Mouse (Mus musculus) heart, embryonic 11.5 days (tissue): ENCODE data around the gene Spock1. TPM values are rescaled to one million over a fixed set of nuclear protein-coding genes. Genes with fewer than 3 reads are reported as not detected.

Experiments
- ATAC-seq: fragments of 200-750 bp; cut with Nextera tagmentation; replicated peaks from 2 replicates; pipeline ENCODE4 v1.8.0; 2017; ENCODE audit warnings: moderate library complexity; ENCODE audit not compliant: insufficient number of reproducible peaks, low FRiP score, low TSS enrichment
- H3K27ac ChIP-seq: fragments of 300-500 bp; sonication (generic); 2 replicates; pipeline ENCODE4 v1.5.1; 2014; ENCODE audit warnings: mild to moderate bottlenecking, low read depth, low read length
- H3K27me3 ChIP-seq: fragments of 300-500 bp; sonication (generic); 2 replicates; pipeline ENCODE4 v1.6.1; 2014; ENCODE audit warnings: mild to moderate bottlenecking, low read length, mixed read lengths; ENCODE audit not compliant: control insufficient read depth, insufficient read depth
- H3K36me3 ChIP-seq: fragments of 300-500 bp; sonication (generic); 2 replicates; pipeline ENCODE4 v1.6.1; 2014; ENCODE audit warnings: mild to moderate bottlenecking, low read length, moderate library complexity, mixed read lengths; ENCODE audit not compliant: control insufficient read depth, insufficient read depth
- H3K4me1 ChIP-seq: fragments of 300-500 bp; sonication (generic); 2 replicates; pipeline ENCODE4 v1.6.1; 2014; ENCODE audit warnings: low read length; ENCODE audit not compliant: control insufficient read depth, insufficient read depth
- H3K4me2 ChIP-seq: fragments of 300-500 bp; sonication (generic); 2 replicates; pipeline ENCODE4 v1.6.1; 2014; ENCODE audit warnings: mild to moderate bottlenecking, moderate library complexity
- H3K4me3 ChIP-seq: fragments of 300-500 bp; sonication (generic); 2 replicates; pipeline ENCODE4 v1.5.1; 2014; ENCODE audit warnings: low read depth, low read length
- H3K9ac ChIP-seq: fragments of 300-500 bp; sonication (generic); 2 replicates; pipeline ENCODE4 v1.6.1; 2014; ENCODE audit warnings: mild to moderate bottlenecking, low read depth, low read length, moderate library complexity
- H3K9me3 ChIP-seq: fragments of 300-500 bp; sonication (generic); replicated peaks from 2 replicates; pipeline ENCODE4 v1.6.1; 2016; ENCODE audit warnings: low read length; ENCODE audit not compliant: control insufficient read depth
- WGBS: fragments of 180-500 bp; shearing (Covaris S2); extraction: QIAGEN DNeasy Blood & Tissue Kit; methylation state at CpG from one replicate; pipeline ENCODE4 v1.1.7; 2014; ENCODE audit not compliant: insufficient replicate concordance; 5-methylcytosine and 5-hydroxymethylcytosine counted together
- polyA plus RNA-seq: library from polyadenylated mRNA; unstranded; fragments of >200 nt; fragmentation: Nextera tagmentation; extraction: Ambion mirVana; gene quantifications from 2 replicates; pipeline ENCODE4 v1.2.1, GENCODE M21; 2014

The Spock1 gene
- polyA plus RNA-seq, 1 experiment from 2014 or later, result 0.69 TPM

DNA sequence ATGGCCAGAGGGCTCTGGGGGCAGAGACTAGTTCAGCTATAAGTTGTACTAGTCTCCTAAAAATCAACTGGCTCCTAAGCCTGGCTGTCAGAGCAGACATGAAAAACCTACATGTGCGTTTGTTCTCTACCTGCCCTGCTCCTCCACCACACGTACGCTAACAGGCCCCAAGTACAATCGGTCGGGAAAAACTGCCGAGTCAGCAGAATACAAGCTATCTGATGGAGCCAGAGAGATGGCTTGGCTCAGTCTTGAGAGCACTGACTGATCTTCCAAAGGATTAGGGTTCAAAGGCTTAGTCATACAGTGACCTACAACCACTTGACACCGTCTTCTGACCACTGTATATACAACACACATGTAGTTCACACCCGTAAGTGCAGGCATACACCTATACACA is 339.7 kb downstream of the Spock1 start:
- Histone ChIP-seq H3K27me3 (no peaks in the 10 kb centered on the region; the same call in 1 of the 2 replicates), H3K4me2 (no peak overlapping the region), H3K9me3 (no peaks in the 10 kb centered on the region), H3K4me3 (no peak overlapping the region), H3K36me3 (no peaks in the 10 kb centered on the region), H3K27ac (no peak overlapping the region), H3K4me1 (no peaks in the 10 kb centered on the region), H3K9ac (no peak overlapping the region)
- no peak for ATAC-seq
- WGBS, result 82% methylated on average over 8 of the region's 8 CpGs

DNA sequence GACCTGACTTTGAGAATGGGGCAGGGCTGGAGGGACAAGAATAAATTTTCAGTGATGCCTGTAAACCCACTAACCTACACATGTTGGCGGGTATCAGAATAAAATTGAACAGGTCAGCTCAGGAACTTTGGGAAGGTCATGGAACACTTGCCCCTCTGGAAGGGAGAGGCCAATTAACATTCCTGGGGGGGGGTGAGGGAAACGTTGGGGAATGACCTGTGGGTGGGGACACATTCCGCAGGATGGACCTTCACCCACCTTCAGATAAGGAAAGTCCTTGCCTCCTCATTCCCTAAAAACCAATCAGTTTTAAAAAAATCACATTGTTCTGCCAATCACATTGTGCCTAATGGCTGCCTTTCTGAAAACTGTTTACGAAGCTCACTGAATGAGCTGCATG is 352.9 kb downstream of the Spock1 start:
- H3K9ac ChIP-seq, result no peak overlapping the region
- H3K27me3 ChIP-seq, result no peaks in the 10 kb centered on the region
- no peak overlapping the region for H3K27ac ChIP-seq
- no peaks in the 10 kb centered on the region for H3K36me3 ChIP-seq
- H3K4me1 ChIP-seq, result no peaks in the 10 kb centered on the region
- H3K9me3 ChIP-seq, result no peaks in the 10 kb centered on the region
- no peak for ATAC-seq
- H3K4me2 ChIP-seq, result no peak overlapping the region
- no peak overlapping the region for H3K4me3 ChIP-seq
- WGBS, result 48% methylated on average over 4 of the region's 4 CpGs

DNA sequence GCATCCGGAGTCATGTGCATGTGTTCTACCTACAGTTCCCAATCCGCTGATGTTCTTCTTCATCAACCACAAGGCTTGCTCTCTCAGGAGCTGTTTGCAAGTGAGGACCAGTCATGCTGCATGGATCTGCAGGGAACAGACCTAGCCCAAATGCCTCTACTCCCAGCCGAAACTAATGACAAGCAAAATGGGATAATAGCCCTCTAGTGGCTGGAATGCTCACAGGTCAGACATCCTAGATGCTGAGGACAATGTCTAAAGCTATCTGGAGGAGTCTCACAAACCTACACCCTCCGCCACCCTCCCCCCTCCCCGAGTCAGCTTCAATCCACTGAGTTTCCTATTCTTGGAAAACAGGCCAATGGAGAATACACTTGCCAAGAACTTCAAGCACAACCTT is 358.4 kb downstream of the Spock1 start:
- Histone ChIP-seq H3K27ac (no peak overlapping the region), H3K9me3 (no peaks in the 10 kb centered on the region), H3K4me1 (no peaks in the 10 kb centered on the region), H3K4me2 (no peak overlapping the region), H3K27me3 (no peaks in the 10 kb centered on the region), H3K36me3 (no peaks in the 10 kb centered on the region), H3K4me3 (no peak overlapping the region), H3K9ac (no peak overlapping the region)
- WGBS, result 26% methylated on average over 5 of the region's 5 CpGs
- no peak for ATAC-seq

DNA sequence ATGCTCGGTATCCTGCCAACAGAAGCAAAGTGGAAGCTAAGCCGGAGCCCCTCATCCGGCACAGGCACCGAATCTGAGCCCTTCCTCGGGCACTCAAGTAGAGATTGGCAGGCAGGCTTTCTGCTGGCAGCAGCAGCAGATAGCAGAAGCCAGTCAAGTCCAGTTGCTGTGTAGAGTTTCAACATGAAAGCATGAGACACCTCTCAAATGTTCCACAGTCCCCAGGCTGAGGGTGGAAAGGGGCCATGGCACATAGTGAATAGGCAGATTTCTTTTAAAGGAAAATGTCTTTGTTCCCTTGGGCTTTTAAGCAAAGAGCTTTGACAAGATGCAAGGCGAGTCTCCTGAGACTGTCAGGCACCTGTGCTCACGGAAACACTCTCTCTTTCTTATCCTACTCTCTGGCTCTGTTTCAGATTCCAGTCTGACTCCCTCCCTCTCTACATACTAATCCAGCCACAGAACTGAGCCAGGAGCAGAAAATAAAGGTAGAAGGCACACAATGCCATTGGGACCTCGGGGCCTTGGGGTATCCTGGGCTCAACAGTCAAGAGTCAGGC is 371.1 kb downstream of the Spock1 start:
- Histone ChIP-seq H3K27me3 (no peaks in the 10 kb centered on the region; the same call in 1 of the 2 replicates), H3K4me2 (no peak overlapping the region), H3K9me3 (no peaks in the 10 kb centered on the region), H3K9ac (no peak overlapping the region), H3K4me3 (no peak overlapping the region), H3K4me1 (no peaks in the 10 kb centered on the region), H3K27ac (no peak overlapping the region), H3K36me3 (no peaks in the 10 kb centered on the region)
- ATAC-seq, result no peak
- 56% methylated on average over 8 of the region's 8 CpGs for WGBS

DNA sequence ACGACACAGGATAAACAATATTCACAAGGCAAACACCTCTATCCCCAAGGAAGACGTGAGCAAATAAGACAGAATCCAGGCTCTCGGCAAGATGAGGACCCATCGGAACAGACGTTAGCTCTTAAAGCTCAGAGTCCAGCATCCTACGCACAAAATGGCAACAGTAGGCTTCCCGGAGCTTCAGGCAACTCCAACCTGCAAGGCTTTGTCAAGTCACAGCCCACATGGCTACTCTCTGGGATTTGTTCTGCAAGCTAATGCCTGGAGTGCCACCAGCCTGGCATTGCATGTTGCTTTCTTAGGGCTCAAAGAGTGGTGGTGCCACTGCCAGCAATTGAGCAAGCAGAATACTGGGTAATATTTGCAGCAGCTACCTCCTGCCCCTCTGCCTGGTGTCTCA is 373.8 kb downstream of the Spock1 start:
- Histone ChIP-seq H3K27me3 (no peaks in the 10 kb centered on the region; the same call in 1 of the 2 replicates), H3K9ac (no peak overlapping the region), H3K9me3 (no peaks in the 10 kb centered on the region), H3K4me1 (no peaks in the 10 kb centered on the region; the same call in 1 of the 2 replicates), H3K36me3 (no peaks in the 10 kb centered on the region), H3K4me3 (no peak overlapping the region), H3K27ac (no peak overlapping the region), H3K4me2 (no peak overlapping the region)
- ATAC-seq, result no peak
- 83% methylated on average over 7 of the region's 7 CpGs for WGBS

DNA sequence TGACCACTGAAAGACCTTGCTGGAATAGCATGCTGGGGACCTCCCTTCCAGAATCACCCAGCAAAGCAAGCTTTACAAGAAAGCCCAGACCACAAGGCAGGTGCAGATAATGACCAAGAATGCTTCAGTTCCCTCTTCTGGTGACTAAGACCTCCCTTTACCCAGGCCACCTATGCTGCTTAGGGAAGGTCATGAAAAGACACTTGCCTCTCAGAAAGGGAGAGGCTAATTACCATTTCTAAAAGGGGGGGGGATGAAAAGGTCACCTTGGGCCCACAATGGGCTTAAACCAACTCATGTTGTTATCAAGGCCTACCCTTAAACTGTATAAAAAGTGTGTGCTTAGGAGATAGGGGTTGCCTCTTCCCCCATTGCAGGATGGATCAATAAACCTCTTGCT is 382.2 kb downstream of the Spock1 start:
- Histone ChIP-seq H3K4me1 (peaks cover 7% of the 10 kb centered on the region; the same call in 1 of the 2 replicates), H3K27me3 (no peaks in the 10 kb centered on the region; the same call in 1 of the 2 replicates), H3K36me3 (no peaks in the 10 kb centered on the region), H3K4me2 (no peak overlapping the region), H3K9ac (no peak overlapping the region), H3K27ac (no peak overlapping the region), H3K9me3 (no peaks in the 10 kb centered on the region), H3K4me3 (no peak overlapping the region)
- ATAC-seq, result no peak

DNA sequence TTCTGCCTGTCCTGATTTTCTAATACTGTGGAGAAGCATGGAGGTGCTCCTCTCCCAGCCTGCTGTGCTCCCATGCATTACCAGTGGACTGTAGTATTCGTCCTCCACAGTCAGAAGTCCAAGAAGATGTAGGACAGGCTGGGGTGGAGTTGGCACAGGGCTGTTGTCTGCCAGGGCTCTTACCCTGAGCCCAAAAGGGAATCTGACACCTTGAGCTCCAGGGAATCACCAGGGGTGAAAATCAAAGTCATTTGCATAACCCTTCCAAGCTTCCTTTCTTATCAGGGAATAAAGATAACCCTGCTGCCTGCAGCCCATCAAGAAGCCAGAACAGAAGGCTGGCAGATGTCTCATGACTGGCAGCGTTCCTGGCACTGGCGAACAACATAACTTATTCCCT is 383.6 kb downstream of the Spock1 start:
- H3K4me3 ChIP-seq, result no peak overlapping the region
- no peak overlapping the region for H3K9ac ChIP-seq
- no peak overlapping the region for H3K27ac ChIP-seq
- ATAC-seq, result no peak
- no peaks in the 10 kb centered on the region for H3K36me3 ChIP-seq
- no peak overlapping the region for H3K4me2 ChIP-seq
- H3K4me1 ChIP-seq, result peaks cover 7% of the 10 kb centered on the region; the same call in 1 of the 2 replicates
- no peaks in the 10 kb centered on the region; the same call in 1 of the 2 replicates for H3K27me3 ChIP-seq
- WGBS, result 40% methylated on average over 3 of the region's 3 CpGs
- H3K9me3 ChIP-seq, result no peaks in the 10 kb centered on the region

DNA sequence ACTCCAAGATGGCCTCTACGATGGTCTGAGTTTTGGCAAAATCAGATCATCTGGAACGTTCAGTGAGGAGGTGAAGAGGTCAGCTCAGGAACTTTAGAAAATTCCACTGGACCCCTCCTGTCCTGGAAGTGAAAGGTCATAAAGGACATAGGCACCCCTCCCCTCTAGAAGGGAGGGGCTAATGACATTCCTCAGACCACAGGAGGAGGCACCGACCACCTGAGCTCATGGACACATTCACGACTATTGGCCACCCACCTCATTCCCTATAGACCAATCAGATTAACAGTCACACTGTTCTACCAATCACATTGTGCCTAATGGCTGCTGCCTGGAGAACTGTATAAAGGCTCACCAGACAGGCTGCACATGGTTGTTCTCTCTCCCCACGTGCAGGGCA is 384.8 kb downstream of the Spock1 start:
- Histone ChIP-seq H3K36me3 (no peaks in the 10 kb centered on the region), H3K9ac (no peak overlapping the region), H3K4me2 (no peak overlapping the region), H3K9me3 (no peaks in the 10 kb centered on the region), H3K27ac (no peak overlapping the region), H3K4me3 (no peak overlapping the region), H3K4me1 (0 out of 2 replicates have a peak, but pooled peaks cover 4% of the 10 kb centered on the region), H3K27me3 (no peaks in the 10 kb centered on the region; the same call in 1 of the 2 replicates)
- no peak for ATAC-seq
- WGBS, result 87% methylated on average over 5 of the region's 5 CpGs

DNA sequence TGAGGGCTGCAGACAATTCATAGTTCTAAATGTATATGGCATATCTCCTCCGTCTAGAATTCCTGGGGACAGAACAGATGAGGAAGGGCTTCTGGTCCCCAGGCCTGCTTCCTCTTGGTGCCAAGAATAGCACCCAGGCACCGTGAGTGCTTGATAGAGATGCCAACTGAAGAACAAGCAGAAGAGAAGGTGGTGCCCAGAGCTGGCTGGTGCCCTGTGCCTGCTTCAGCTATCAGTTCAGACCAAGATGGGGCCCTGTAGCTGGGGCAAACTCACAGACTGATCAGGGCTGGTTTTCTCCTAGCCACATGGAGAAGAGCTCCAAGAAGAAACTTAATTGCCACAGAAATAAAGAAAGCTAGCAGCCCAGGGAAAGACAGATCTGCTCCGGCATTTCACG is 385.8 kb downstream of the Spock1 start:
- 66% methylated on average over 4 of the region's 4 CpGs for WGBS

More for the DNA sequence above, 385.8 kb downstream of the Spock1 start:
- no peak overlapping the region for H3K4me3 ChIP-seq
- no peak overlapping the region for H3K9ac ChIP-seq
- H3K9me3 ChIP-seq, result no peaks in the 10 kb centered on the region
- H3K36me3 ChIP-seq, result no peaks in the 10 kb centered on the region
- 0 out of 2 replicates have a peak, but pooled peaks cover 4% of the 10 kb centered on the region for H3K4me1 ChIP-seq
- H3K4me2 ChIP-seq, result no peak overlapping the region
- no peak for ATAC-seq
- no peak overlapping the region for H3K27ac ChIP-seq
- H3K27me3 ChIP-seq, result no peaks in the 10 kb centered on the region; the same call in 1 of the 2 replicates
